Mouse (Mus musculus) gastrocnemius, postnatal 25 days (tissue): ENCODE measurements at regions not wholly inside any gene's neighbourhood (a gene's known extent, or its start where the extent isn't known, plus 50 kb on each side); places are given as distances from the start of the nearest gene placed in this dataset.

Experiments
- DNase-seq: peaks from one replicate; pipeline ENCODE4 v3.0.0; 2022

DNA sequence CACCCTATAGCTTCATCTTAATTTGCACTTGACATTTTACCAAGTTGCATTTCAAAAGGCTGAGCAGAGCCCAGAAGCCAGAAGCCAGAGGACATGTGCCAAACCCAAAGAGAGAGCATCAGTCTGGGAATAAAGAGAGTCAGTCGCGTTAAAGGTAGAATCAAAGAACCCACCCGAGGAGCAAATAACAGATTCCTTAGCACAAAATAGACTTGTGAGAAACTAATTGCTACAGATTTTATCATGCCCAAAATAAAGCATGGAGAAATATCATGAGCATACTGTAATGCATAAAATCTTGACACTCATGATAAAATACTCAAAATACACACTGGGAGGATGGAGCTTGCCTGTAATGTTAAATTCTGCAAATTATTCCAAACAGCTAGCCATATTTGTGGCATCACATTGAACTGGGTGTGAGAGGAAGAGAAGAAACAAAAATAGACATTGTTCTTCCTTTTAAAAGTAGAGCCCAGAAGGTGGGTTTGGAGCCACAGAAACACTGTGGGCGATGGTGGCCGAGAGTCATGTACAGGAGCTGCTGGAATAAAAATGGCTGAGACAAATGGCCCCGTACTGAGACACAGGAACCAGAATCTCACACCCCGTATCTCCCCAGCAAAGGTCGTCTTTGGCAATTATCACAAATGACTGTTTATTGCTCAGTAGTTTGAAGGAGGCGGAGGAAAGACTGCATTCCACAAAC is 317.2 kb downstream of the Klf6 start:
- DNase-seq: no peak

DNA sequence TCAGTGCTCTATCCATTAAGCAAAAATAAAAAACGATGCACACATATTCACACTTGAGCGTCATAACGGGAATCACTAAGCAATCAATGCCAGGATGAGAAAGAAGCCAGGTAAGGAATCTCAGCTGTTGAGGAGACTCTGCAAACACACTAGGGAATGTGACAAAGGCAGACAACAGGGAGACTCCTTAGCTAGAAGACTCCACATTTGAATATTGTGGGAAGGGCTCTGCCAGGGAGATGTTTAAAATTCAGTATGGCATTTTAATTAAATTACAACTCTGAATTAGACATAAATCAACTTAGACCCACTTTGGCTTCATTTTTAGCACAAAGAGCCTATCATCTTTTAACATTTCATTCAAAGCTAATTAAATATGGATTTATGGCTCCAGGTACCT is 327.9 kb downstream of the Klf6 start:
- DNase-seq: no peak

DNA sequence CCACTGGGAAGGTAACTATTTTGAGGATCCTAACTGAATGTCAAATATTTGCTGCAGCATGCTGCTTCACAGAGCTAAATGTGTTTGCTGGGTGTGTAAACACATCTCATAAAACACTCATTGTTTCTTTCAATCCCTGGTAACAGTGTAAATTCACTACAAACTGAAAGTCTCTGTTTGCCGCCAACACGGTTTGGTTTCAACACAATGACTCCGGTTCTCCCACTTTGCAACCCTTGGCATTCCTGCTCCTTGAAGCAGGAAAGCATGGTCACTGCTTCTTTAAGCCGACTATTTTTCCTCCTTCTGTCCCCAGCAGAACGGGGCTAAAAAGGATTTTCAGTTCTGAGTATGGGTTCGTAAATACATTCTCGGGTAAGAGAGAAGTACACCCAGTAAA is 328.3 kb downstream of the Klf6 start:
- DNase-seq: no peak

DNA sequence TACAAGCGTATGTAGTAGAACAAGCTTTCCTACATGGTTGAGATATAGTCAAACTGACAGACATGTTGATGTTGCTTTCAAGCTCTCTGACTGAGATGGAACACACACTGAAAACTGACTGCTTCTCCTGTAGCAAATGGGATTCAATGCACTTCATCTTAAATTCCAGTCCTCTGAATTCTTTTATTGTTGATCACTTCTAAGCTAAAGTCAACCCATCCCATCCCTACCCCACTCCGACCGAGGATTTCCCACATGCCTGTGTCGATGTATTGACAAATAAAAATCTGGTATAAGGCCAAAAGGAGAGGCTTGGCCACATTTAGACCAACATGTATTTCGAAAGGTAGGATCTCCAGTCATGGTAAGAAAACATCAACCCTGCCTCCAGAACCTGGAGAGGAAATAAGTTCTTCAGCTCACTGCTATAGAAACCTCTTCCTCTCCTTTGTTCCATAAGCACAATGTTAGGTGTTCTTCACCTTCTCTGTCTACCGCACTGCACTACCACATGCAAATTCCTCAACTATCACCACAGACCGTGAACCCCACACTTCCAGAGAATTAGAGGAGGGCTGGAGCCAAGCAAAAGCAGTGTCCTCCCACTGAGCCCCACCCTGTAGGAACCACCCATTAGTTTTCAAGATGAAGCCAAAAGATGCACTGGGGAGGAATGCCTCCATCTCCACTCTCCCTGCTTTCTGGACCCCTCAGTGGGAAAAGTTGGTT is 330.1 kb downstream of the Klf6 start:
- no peak for DNase-seq

DNA sequence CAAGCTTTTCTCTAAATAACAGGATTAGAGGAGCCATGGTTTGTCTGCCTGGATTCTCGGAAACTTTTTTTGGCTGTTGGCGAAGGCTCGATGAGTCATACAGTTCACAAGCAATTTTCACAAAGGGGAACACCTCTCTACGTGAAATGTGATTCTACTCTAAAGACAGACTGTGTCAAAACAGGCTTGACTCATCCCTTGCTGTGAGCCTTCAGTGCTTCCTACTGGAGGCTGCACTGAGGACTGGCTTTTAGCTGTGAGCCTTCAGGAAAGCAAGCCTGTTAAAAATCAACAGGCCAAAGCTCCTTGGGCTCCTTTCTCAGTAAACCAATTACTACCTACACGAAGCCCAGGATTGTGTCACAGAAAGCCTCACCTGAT is 330.6 kb downstream of the Klf6 start:
- DNase-seq: peak; percentile 40

DNA sequence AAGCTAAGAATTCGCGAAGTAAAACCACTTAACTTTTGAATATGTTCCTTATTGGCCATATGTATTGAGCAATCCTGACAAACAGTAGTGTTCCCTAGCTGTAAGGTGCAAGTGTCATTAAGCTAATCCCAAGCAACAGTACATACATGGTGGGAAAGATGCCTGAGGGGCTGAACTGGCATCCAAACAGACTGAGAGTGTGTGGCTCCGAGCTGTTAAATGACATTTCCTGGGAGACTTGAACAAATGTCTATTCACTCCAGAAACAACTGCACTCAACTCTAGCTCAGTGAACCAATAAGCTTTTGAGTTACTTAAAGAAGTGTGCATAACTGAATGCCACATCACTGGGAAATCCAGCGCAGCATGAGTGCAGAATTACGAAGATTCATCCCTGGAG is 335.4 kb downstream of the Klf6 start:
- DNase-seq: no peak

DNA sequence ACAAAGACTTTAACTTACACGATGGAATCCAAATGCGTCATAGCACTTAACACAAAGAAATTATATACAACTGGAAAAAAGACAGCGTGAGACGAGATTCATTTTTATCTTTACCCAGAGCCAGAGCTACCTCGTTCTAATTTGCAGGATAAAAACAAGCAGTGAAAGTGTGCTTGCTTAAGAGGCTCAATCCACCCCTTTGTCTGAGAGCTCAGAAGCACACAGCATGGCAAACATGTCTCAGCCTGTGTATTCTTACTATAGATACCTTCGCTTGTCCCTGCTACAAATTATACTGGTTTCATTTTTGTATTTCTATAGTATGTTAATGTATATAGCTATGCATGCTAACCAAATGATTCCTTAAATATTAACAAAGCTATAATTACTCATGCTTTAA is 337.8 kb downstream of the Klf6 start:
- DNase-seq: no peak

DNA sequence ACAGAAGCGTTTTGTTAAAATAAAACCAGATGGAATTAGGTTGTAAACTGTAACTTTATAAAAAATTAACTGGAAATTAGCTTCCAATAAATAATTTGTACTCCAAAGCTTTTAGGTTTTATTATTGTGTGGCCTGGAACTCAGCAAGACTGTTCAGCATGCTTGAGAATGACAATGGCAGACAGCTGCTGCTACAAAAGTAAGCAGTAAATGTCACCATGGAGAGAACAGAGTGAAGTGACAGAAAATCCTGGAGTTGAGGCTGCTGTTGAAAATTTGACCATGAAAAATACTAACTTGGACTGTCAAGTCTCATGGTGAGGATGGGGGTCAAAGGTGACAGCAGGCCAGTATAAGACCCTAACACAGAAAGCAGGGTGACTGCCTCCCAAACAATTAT is 340.2 kb downstream of the Klf6 start:
- no peak for DNase-seq

DNA sequence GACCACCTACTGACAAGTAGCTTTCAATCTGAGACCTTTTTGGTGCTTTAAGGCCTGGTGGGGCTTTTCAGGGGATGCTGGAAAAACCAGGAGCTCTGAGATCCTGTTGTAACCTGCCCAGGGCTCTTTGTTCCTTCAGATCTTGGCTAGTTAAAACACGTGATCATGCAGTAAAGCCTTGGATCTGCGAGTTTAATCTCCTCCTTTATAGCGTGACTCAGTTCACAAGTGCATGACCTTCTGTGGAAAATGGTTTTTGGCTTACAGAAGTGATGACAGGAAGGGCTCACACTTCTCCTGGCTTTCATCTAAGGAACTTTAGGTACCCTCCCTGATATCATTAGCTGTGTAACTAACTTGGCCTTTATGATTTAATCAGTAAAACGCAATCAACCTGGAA is 343.1 kb upstream of the Pitrm1 start:
- no peak for DNase-seq

DNA sequence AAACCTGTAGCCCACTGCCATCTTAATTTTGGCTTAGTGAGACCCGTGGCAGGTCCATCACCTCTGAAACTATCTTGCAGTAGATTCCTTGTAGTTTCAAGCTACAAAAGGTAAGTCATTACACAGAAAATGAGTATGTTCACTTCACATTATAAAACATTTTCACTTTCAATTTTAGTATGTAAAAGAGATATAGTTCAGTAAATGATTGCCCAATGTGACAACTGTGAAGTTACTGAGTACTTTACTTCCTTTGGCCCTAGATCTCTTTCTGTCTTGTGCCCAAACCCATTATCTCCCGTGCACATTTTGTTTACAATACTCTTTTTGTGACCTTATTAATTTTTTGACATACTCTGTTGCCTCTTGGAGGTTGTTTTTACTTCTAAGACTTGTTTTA is 335.4 kb upstream of the Pitrm1 start:
- DNase-seq: no peak

DNA sequence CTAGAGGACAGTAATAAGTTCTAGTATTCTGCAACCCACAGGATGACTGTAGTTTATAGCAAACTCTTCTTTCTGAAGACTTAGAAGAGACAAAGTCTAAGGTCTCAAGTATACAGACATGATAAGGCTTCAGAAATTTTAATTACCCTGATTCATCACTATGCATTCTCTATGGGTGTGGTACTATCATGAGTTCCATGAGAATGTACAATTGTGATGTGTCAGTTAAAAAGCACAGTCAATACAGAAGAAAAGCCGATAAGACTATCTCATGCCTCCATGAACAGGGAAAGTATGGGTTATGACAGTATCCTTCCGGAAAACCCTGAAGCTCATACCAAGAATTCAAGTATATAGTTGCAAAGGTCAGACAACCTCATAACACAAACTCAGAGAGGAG is 333.8 kb upstream of the Pitrm1 start:
- no peak for DNase-seq

DNA sequence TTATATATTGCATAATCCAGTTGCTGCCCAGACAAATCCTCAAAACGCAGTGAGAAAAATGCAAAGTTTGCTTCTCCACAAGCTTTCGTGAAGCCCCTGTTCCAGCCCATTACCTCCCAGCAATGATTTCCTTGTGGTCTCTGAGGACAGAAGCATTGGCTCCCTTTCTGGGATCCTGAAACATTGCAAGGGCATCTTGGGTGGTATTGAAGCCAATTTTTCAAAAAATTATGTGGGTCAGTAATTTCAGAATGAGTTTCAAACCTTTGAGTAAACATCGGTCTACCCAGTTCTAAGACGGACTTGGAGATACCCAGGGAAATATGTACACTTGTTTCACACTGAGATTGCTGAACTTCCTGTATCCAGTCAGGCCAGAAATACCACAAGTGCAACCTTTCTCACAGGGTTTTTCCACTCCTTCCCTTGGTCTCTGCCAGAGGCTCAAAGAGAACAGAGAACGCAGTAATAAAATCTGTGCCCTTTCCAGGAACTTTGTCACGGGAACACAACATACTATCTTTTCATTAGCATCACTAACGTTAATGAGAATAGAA is 321.8 kb upstream of the Pitrm1 start:
- DNase-seq: no peak

DNA sequence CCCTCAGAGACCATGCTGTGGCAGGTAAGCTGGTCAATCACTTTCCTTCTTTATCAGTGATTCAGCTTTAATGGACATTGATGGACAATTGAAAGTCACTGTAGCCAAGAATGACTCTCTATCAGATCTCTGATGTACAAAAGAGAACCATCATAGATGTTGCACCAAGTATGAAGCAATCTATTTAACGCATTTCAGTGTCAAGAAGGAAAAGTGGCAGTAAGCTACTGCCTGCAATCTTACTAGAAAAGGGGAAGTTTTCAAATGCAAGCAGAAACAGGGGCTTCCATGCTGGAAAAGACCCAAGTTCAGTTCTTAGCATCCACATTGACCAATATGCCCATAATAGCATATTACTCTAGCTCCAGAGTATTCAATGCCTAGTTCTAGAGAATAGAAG is 319.7 kb upstream of the Pitrm1 start:
- no peak for DNase-seq

DNA sequence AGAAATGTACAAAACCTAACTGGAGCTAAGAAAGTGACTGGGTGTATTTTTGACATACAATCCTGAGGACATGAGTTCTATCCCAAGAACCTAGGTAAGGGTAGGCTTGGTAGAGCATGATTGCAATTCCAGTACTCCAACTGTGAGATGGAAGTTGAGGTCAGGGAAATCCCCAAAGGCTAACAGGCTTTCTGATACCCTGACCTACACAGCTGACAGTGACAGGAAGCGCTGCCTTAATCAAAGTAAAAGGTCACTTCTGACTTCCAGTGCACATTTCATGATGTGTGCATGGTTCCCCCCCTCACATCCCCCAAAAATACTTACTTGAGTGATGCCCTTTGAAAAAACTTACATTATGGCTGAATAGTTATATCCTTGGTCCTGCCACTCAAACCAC is 312.6 kb upstream of the Pitrm1 start:
- no peak for DNase-seq

DNA sequence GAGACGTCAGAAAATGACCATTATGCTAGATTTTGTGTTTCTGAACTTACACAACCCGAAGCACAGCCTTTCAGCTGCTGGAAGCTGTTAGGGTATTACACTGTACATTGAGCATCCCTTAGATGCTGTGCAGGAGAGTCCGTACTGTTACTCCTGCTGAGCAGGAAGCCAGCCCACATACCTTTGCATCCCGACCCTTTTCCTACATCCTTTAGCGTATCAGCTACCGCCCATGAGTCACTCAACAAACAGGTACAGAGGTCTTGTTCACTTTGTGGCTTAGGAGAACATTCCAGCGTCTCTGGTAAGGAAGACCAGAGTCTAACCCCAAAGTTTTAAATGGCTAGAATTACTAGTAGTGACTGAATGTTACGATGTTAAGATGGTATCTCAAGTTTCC is 311.4 kb upstream of the Pitrm1 start:
- DNase-seq: no peak

DNA sequence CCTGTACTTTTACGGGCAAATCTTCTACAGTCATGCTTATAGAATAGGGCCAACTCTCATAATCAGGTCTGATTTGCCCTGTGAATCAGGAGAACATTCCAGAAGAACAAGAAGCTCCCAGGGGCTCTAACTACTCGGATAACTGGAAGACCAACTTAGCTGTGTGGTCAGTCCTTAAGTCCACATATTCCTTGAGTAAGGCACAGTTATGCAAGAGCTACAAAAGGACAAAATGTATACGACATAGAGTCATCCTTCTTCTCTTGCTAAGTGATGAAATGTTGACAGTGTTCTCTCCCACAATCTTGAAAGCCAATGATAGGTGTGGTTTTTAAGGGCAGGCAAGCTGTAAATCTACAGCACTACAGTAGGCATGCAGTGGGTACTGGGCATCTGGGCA is 310.7 kb upstream of the Pitrm1 start:
- DNase-seq: no peak

DNA sequence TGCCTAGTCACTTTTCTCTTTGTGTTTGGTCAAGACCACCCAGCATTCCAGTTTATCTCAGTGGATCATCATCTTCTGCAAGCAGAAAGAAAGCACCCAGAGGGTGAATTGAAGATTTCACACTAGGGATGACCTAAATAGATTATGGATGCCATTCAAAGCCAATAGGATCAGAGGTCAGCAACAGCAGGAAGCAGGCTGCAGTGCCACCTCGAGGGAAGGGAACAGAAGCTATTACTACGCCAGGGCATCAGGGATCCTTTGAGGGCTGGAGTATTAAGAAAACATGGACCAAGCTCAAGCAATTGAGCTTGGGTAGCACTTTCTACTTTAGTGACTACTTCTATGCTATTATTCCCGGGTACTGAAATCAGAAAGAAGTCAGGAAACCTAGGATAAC is 307.1 kb upstream of the Pitrm1 start:
- no peak for DNase-seq

DNA sequence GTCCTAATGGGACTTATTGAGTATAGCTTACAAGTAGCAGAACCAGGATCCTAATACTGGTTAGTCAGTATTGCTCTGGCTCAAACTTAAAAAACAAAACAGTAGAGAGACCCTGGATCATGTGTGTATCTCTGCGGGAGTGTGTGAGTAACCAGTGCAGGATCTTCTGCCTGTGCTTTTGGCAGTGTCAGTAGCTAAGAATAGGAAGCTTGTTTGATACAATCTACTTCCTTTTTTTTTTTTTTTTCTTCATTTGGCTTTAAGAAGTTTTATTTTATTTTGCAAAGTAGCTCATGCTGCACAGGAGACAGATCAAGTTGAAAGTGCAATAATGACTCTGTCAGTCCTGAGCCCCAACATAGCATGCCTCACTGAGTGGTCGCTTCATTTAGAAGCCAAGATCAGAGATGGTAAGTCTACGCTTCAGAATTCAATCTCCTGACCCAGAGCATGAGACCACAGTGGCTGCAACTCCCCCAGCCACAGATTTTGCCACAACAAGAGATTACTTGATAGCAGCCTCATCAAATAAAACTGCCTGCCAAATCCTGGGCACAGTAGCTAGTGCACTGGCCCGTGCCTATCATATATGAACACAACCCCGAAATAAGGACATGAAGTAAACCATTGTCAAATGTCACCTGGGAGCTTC is 306.4 kb upstream of the Pitrm1 start:
- no peak for DNase-seq

DNA sequence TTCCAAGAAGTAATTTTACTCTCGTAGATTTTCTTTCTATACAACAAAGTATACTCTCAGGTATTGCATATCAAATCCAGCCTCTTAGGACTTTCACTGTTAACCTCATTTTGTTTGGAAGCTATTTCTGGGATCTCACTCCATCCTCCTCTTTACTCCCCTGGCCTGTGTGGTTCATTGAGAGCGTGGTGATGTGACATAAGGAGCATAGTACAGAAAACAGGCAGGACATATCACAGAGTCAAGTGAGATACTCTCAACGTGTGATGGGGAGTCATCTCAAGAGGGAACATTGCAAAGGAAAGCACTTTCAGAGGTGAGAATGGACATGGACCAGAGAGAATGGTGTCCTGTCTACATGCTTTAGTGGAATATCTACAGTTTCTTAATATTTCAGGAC is 297.8 kb upstream of the Pitrm1 start:
- no peak for DNase-seq

DNA sequence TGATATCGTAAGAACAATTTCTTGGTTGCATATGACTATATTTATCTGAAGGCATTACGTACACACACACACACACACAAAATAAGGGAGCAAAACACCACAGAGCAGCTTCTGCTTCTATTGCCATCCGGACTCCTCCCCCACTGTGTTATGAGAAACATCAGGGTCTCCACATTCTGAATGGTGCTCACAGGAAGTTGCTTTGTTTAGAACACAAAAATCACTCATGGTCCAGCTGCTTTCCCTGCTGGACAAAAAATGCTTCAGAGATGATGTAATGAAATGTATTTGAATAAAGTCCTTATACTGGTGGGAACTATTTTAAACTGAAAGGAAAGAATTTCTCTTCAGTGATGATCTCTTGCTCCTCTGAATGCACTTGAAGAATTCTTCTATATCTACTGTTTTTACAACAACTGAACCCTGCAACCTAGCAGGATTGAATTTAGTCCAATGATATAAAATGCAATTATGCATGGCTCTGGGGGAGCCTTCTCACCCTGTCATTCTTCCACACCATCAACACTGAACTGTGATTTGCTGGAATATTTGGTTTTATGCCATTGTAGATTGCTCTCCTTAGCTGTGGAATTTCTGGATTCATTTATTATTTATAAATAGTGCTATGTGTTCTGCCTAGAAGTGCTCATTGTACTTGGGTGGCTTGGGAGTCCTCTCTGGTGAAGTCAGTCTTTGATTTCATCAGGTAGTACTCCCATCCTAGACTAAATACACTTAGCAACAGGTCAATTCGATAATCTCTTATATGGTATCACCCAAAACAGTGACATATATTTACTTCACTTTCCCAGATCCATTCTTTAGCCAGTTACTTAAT is 296.7 kb upstream of the Pitrm1 start:
- DNase-seq: no peak

DNA sequence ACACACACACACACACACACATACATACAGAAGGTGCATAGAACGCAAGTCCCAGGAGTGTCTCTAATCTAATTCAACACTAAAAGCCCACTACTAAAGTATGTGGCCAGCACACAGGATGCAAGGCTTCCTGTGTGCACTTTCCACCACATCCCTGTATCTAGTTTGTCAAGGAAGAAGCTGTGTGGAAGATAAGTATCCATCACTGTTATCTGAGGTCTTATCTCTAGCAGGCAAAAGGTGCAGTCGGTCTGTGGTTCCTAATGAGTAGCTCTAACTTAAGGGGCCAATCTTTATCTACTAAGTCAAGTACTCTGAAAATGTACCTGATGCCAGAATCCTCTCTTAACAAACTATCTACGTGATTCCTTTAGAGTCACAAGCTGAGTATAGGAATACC is 295.8 kb upstream of the Pitrm1 start:
- no peak for DNase-seq

DNA sequence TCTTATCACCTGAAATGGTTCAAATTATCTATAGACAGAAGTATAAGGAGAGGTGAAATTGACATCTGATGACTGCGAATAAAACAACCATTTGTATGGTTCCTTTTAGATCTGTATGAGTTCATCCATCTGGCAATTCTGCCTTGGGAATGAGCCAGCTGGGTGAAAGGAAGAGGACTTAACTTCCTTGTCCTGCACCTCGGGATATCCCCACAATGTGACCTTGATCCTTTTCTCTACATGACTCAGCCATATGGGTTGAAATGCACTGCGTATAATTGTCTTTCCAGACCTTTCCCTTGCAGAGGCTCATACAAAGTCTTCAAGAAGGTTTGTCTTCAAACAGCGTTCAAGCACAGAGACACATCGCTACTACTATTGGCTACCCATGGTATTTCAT is 292.6 kb upstream of the Pitrm1 start:
- no peak for DNase-seq
